Mouse (Mus musculus) heart, postnatal 0 days (tissue): Measurements from ENCODE around the gene Pip5kl1. TPM values are rescaled to one million over a fixed set of nuclear protein-coding genes. Genes with fewer than 3 reads are reported as not detected.

Experiments
- ATAC-seq: fragments of 200-750 bp; cut with Nextera tagmentation; 2 replicates; pipeline ENCODE4 v1.8.0; 2017; ENCODE audit warnings: low read depth, moderate number of reproducible peaks, moderate library complexity; ENCODE audit not compliant: insufficient read depth
- DNase-seq: peaks from one replicate; pipeline ENCODE4 v3.0.0-alpha.2; 2016; ENCODE audit warnings: low spot score
- H3K27ac ChIP-seq: fragments of 300-500 bp; sonication (generic); 2 replicates; pipeline ENCODE4 v1.5.1; 2014; ENCODE audit warnings: low read depth, mild to moderate bottlenecking
- H3K27me3 ChIP-seq: fragments of 300-500 bp; sonication (generic); 2 replicates; pipeline ENCODE4 v1.6.1; 2014; ENCODE audit warnings: low read length, mixed read lengths; ENCODE audit not compliant: control insufficient read depth, insufficient read depth
- H3K36me3 ChIP-seq: fragments of 300-500 bp; sonication (generic); replicated peaks from 2 replicates; pipeline ENCODE4 v1.6.1; 2014; ENCODE audit warnings: low read length, mixed read lengths; ENCODE audit not compliant: control insufficient read depth, insufficient read depth
- H3K4me1 ChIP-seq: fragments of 300-500 bp; sonication (generic); 2 replicates; pipeline ENCODE4 v1.6.1; 2014; ENCODE audit warnings: antibody characterized with exemption; ENCODE audit not compliant: control insufficient read depth, insufficient read depth
- H3K4me2 ChIP-seq: fragments of 300-500 bp; sonication (generic); 2 replicates; pipeline ENCODE4 v1.6.1; 2014; ENCODE audit warnings: low read depth, mild to moderate bottlenecking, low read length, moderate library complexity
- H3K4me3 ChIP-seq: fragments of 300-500 bp; sonication (generic); 2 replicates; pipeline ENCODE4 v1.5.1; 2014; ENCODE audit warnings: low read depth, low read length
- H3K9ac ChIP-seq: fragments of 300-500 bp; sonication (generic); replicated peaks from 2 replicates; pipeline ENCODE4 v1.6.1; 2014; ENCODE audit warnings: low read depth, low read length, mixed read lengths
- H3K9me3 ChIP-seq: fragments of 300-500 bp; sonication (generic); replicated peaks from 2 replicates; pipeline ENCODE4 v1.6.1; 2016; ENCODE audit warnings: low read length; ENCODE audit not compliant: control insufficient read depth
- CTCF ChIP-seq: IDR thresholded peaks from 2 replicates; pipeline ENCODE4 v1.5.1; 2016; ENCODE audit warnings: antibody characterized with exemption, control low read depth, low read depth
- EP300 ChIP-seq: IDR thresholded peaks from 2 replicates; pipeline ENCODE4 v1.6.1; 2016; ENCODE audit warnings: antibody characterized with exemption, low read depth
- WGBS: fragments of 180-500 bp; shearing (Covaris S2); extraction: QIAGEN DNeasy Blood & Tissue Kit; methylation state at CpG from one replicate; pipeline ENCODE4 v1.1.7; 2014; 5-methylcytosine and 5-hydroxymethylcytosine counted together
- polyA plus RNA-seq: library from polyadenylated mRNA; unstranded; fragments of >200 nt; fragmentation: Nextera tagmentation; extraction: Ambion mirVana; gene quantifications from 2 replicates; pipeline ENCODE4 v1.2.1, GENCODE M21; 2015
- total RNA-seq: library from RNA; depleted of rRNA; stranded (reverse); fragments of >200 nt; gene quantifications from 2 replicates; pipeline ENCODE4 v1.2.3, GENCODE M21; 2014; ENCODE audit warnings: low replicate concordance

The Pip5kl1 gene
- total and polyA plus RNA-seq, 2 experiments from 2014 or later: not detected

DNA sequence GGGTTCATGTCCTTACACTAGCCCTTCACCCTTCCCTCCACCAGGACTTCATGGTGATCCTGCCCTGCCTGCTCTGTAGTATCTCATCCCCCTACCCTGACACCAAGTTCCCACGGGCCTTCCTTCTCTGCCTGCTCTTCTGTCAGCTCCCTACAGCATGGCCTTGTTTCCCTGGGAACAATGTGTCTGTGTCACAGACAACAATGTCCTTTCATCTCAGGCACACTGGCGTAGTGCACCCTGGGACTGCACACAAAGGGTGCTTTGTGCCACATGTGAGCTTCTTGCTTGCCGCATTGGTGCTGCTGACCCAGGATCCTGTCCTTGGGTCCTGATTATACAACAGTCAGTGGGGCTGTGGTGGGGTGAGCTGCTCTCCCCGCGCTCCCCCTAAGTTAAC, 15.0 kb upstream of the Pip5kl1 start:
- TF ChIP-seq EP300 (no peak), CTCF (no peak)
- DNase-seq (no peak), ATAC-seq (no peak)
- Histone ChIP-seq H3K9ac (no peak overlapping the region), H3K4me3 (no peak overlapping the region), H3K4me2 (no peak overlapping the region), H3K36me3 (peaks cover 44% of the 10 kb centered on the region), H3K9me3 (no peaks in the 10 kb centered on the region), H3K27me3 (no peaks in the 10 kb centered on the region), H3K4me1 (no peaks in the 10 kb centered on the region), H3K27ac (no peak overlapping the region)
- 80% methylated on average over 5 of the region's 5 CpGs for WGBS

DNA sequence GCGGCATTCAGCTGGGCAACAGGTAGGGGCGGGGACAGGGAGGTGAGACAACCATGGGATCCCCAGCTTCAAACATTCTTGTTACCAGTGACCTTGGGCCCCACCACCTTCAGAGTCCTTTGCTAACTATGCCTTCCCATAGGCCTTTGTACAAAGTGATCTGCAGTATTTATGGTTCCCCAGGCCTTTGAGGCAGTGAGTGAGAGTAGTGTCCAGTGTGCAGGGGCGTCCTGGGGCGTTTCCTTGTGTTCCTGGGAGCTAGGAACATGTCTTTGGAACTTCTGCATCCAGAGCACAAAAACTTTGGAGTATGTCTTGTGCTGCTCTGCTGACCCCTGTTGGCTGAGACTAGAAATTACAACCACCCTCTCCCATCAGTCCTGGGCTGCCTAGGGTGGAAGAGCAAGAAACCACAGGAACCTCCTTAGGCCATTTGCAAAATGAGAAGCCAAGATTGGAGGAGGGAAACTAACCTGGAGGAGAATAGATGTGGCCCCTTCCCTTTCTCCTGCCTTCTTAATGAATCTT, 8.0 kb upstream of the Pip5kl1 start:
- H3K4me2 ChIP-seq: no peak overlapping the region
- no peaks in the 10 kb centered on the region for H3K9me3 ChIP-seq
- H3K27me3 ChIP-seq: no peaks in the 10 kb centered on the region
- peaks cover 48% of the 10 kb centered on the region for H3K36me3 ChIP-seq
- H3K4me3 ChIP-seq: no peak overlapping the region
- H3K9ac ChIP-seq: no peak overlapping the region
- no peak for TF ChIP-seq EP300
- peak; percentile 88 for TF ChIP-seq CTCF
- peaks cover 16% of the 10 kb centered on the region; the same call in 1 of the 2 replicates for H3K4me1 ChIP-seq
- WGBS: 30% methylated on average over 4 of the region's 4 CpGs
- H3K27ac ChIP-seq: peak overlapping the region; percentile 15; the same call in 1 of the 2 replicates
- DNase-seq: peak; percentile 80
- 0 out of 2 replicates have a peak, but pooled peaks have one; percentile 33 for ATAC-seq

DNA sequence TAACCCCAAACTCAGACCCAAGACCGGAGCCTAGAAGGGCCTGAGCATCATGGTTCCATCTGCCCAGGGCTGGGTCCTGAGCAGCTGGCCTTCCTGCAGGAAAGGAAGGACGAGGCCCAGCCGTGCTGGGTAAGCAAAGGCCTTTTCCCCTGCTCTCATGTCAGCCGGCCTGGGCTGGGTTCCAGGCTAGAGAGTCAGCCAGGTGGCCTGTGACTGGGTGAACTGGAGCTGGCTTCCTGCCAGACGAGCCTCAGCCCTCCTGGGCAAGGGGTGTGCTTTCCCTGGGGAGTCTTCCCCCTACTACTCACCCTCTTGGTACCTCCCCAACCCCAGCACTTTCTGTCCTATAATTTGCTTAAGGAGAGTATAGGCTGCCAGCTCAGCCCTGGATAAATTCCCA, 6.4 kb upstream of the Pip5kl1 start:
- H3K27me3 ChIP-seq: no peaks in the 10 kb centered on the region
- peaks cover 50% of the 10 kb centered on the region for H3K36me3 ChIP-seq
- DNase-seq: no peak
- no peak for TF ChIP-seq EP300
- 0 out of 2 replicates have a peak overlapping the region, but pooled peaks have one; percentile 15 for H3K9ac ChIP-seq
- no peak overlapping the region for H3K4me3 ChIP-seq
- peaks cover 18% of the 10 kb centered on the region; the same call in 1 of the 2 replicates for H3K4me1 ChIP-seq
- H3K4me2 ChIP-seq: no peak overlapping the region
- H3K9me3 ChIP-seq: no peaks in the 10 kb centered on the region
- WGBS: 40% methylated on average over 5 of the region's 5 CpGs
- H3K27ac ChIP-seq: peak overlapping the region; percentile 15; the same call in 1 of the 2 replicates
- no peak for ATAC-seq

- WGBS: 68% methylated on average over 3 of the region's 3 CpGs
- no peak for DNase-seq
These were observed 5.7 kb upstream of the Pip5kl1 start for GRCm38 (mm10) chr2:32568941-32569340.

GRCm38 (mm10) chr2:32570698-32571494, 3.7 kb upstream of the Pip5kl1 start, which contains the start of gene Dpm2:
Gene Dpm2 (plus strand): TSS chr2:32570858.
- Histone ChIP-seq H3K9me3 (no peaks in the 10 kb centered on the region), H3K36me3 (peaks cover 36% of the 10 kb centered on the region), H3K4me3 (peak within 1 kb of the TSS; percentile 68), H3K4me1 (peaks cover 22% of the 10 kb centered on the region; the same call in 1 of the 2 replicates), H3K9ac (peak within 1 kb of the TSS; percentile 76), H3K27ac (peak within 1 kb of the TSS; percentile 57), H3K4me2 (peak within 1 kb of the TSS; percentile 93), H3K27me3 (peaks cover 9% of the 10 kb centered on the region)
- ATAC-seq (peak; percentile 77), DNase-seq (peak; percentile 94)
- under 1% methylated on average over 36 of the region's 36 CpGs for WGBS
- TF ChIP-seq EP300: no peak
- TF ChIP-seq CTCF: no peak

More at GRCm38 (mm10) chr2:32568941-32569340, 5.7 kb upstream of the Pip5kl1 start:
- H3K27me3 ChIP-seq: no peaks in the 10 kb centered on the region
- peaks cover 18% of the 10 kb centered on the region; the same call in 1 of the 2 replicates for H3K4me1 ChIP-seq
- H3K36me3 ChIP-seq: peaks cover 48% of the 10 kb centered on the region
- no peak overlapping the region for H3K4me3 ChIP-seq
- no peak for ATAC-seq
- no peak overlapping the region for H3K9ac ChIP-seq
- H3K9me3 ChIP-seq: no peaks in the 10 kb centered on the region
- no peak overlapping the region for H3K4me2 ChIP-seq
- TF ChIP-seq CTCF: no peak
- no peak for TF ChIP-seq EP300
- no peak overlapping the region for H3K27ac ChIP-seq
